Mouse (Mus musculus) heart, adult 2 months (tissue): ENCODE data around the gene Agbl3.

Experiments
- CTCF ChIP-seq: fragments of 200-600 bp; IDR thresholded peaks from 2 replicates; pipeline ENCODE4 v1.8.1; 2022; ENCODE audit warnings: antibody characterized with exemption, mild to moderate bottlenecking, moderate library complexity
- POLR2A ChIP-seq: fragments of 200-500 bp; IDR thresholded peaks from 2 replicates; pipeline ENCODE4 v1.6.1; 2011; ENCODE audit warnings: mild to moderate bottlenecking, low read depth, low read length, control low read depth; ENCODE audit not compliant: insufficient read depth

DNA sequence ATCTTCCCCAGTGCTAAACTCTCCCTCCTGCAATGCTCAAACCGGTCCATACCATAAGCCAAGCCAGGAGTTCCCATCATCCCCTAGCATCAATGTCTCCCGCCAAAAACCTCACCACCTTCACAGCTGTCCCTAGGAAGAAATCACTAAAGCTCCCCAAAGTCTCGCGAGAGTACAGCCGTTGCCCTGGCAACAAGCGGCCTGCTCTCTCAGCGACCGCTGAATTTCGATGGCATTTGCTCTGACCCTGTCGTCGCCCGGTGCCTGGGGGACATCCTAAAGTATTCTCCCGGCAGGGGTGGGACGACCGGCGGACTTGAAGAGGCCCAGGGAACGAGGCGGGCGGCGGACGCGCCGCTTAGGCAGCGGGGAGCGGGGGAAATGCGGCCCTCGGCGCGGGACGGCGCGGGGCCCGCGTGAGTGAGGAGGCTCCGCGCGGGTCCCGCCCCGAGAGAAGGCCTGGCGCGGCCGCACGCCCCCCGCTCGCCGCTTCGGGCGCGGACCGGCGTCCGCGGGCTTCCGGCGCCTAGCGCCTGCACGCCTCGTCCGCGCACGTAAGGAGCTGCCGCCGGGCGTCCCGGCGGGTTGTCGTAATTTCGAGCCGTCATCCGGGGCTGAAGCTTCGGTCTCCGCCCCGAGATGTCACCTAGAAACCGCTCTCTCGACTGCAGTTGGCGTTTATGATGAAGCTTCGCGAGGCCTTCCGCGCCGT is at the start of gene Agbl3:
- TF ChIP-seq POLR2A (peak; percentile 63), CTCF (0 out of 2 replicates have a peak, but pooled peaks have one; percentile 5)
